Mouse (Mus musculus) embryonic fibroblast, embryonic 13.5 days (primary cell): ENCODE results near the gene Stab2. TPM values are rescaled to one million over a fixed set of nuclear protein-coding genes. Genes with fewer than 3 reads are reported as not detected.
A peak's percentile ranks its signal among the peaks of the same experiment; 100 is the strongest.

ENCODE experiments used
- H3K27ac ChIP-seq: 2 replicates; pipeline ENCODE4 v1.5.1; 2012; ENCODE audit warnings: low read length, control low read depth, inconsistent platforms; ENCODE audit not compliant: insufficient read depth
- H3K4me1 ChIP-seq: 2 replicates; pipeline ENCODE4 v1.6.1; 2011; ENCODE audit warnings: low read length; ENCODE audit not compliant: control insufficient read depth, insufficient read depth
- H3K4me3 ChIP-seq: 2 replicates; pipeline ENCODE4 v1.5.1; 2011; ENCODE audit warnings: mild to moderate bottlenecking, control low read depth, low read length; ENCODE audit not compliant: insufficient read depth
- CTCF ChIP-seq: IDR thresholded peaks from 2 replicates; pipeline ENCODE4 v1.5.1; 2011; ENCODE audit warnings: mild to moderate bottlenecking, control low read depth, low read length, moderate library complexity, borderline replicate concordance; ENCODE audit not compliant: insufficient read depth
- POLR2A ChIP-seq: IDR thresholded peaks from 2 replicates; pipeline ENCODE4 v1.6.1; 2011; ENCODE audit warnings: low read depth, mild to moderate bottlenecking, control low read depth, low read length, moderate library complexity
- polyA plus RNA-seq: library from polyadenylated mRNA; stranded (reverse); fragments of >200 nt; gene quantifications from 2 replicates; pipeline ENCODE4 v1.2.4, GENCODE M21; 2011; ENCODE audit warnings: low read depth; ENCODE audit not compliant: missing spikeins, insufficient read length

The Stab2 gene
- polyA plus RNA-seq, 1 experiment = not detected

GRCm38 (mm10) chr10:86992238-86992976 is 15.4 kb downstream of the Stab2 start:
- no peak for TF ChIP-seq POLR2A
- no peak for TF ChIP-seq CTCF
- no peak overlapping the region for H3K27ac ChIP-seq
- H3K4me1 ChIP-seq = no peaks in the 10 kb centered on the region
- H3K4me3 ChIP-seq = no peak overlapping the region

DNA sequence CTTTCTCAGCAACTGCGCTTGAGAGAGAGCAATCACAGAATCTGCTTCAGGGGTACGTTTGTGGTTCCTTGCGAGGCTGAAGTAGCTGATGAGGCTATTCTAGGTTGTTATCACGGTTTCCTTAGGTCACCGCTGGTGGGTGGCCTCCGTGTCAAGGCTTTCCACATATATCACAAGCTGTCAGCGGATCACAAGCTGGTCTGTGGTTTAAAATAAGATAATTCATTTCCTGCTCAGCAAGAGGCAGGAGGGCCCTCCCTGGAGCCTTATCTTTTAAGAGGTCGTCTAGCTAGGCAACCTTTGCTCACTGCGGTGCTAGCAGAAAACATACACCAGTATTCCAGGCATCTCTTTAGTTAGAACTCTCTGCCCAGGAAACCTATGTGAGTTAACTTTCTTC is 17.2 kb downstream of the Stab2 start:
- no peak overlapping the region for H3K4me3 ChIP-seq
- no peaks in the 10 kb centered on the region for H3K4me1 ChIP-seq
- no peak for TF ChIP-seq POLR2A
- TF ChIP-seq CTCF = no peak
- H3K27ac ChIP-seq = no peak overlapping the region

GRCm38 (mm10) chr10:86989838-86990237 is 18.0 kb downstream of the Stab2 start:
- TF ChIP-seq CTCF (no peak), POLR2A (no peak)
- Histone ChIP-seq H3K4me1 (no peaks in the 10 kb centered on the region), H3K4me3 (no peak overlapping the region), H3K27ac (no peak overlapping the region)

GRCm38 (mm10) chr10:86976001-86976726 is 31.7 kb downstream of the Stab2 start:
- Histone ChIP-seq H3K4me1 (no peaks in the 10 kb centered on the region), H3K4me3 (no peak overlapping the region), H3K27ac (no peak overlapping the region)
- TF ChIP-seq CTCF = no peak
- TF ChIP-seq POLR2A = no peak

DNA sequence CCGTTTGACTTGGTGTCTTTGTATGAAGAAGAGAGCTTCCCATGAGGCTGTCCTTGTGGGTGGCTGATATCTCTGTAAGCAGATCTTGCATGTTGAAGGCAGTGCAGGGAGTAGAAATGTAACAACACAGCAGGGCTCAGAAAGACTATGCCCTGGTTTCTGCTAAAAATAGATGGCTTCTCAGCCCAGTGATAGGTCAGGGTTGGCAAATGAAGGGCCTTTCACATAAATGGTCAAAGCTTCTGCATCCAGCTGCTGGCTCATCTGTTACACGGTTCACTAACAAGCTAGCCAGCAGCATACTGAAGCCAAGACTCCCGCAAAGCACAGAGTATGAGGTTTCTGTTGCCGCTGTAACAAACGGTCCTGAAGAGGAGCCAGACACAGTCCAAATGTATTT is 34.5 kb downstream of the Stab2 start:
- no peak overlapping the region for H3K4me3 ChIP-seq
- no peak overlapping the region for H3K27ac ChIP-seq
- TF ChIP-seq CTCF (no peak), POLR2A (no peak)
- H3K4me1 ChIP-seq = no peaks in the 10 kb centered on the region

DNA sequence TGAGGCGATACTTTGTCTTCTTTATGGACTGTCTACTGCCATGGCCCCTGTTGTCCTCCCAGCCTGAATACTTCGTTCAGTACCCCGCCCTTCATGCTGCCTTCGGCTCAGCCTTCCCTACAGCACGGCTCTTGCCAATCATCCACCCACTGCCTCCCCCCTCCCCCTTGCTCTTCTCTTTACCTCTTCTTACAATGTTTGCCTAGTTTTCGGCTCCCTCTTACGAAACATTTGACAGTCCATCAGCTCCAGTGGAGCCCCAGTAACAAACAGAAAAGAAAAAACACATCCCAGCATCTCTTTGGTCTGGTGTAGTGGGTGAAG is 35.4 kb downstream of the Stab2 start:
- Histone ChIP-seq H3K27ac (no peak overlapping the region), H3K4me1 (no peaks in the 10 kb centered on the region; the same call in 1 of the 2 replicates), H3K4me3 (no peak overlapping the region)
- TF ChIP-seq POLR2A = no peak
- no peak for TF ChIP-seq CTCF

- H3K27ac ChIP-seq = no peak overlapping the region
- no peaks in the 10 kb centered on the region; the same call in 1 of the 2 replicates for H3K4me1 ChIP-seq
- TF ChIP-seq CTCF (peak; percentile 54; the same call in 1 of the 2 replicates), POLR2A (no peak)
- no peak overlapping the region for H3K4me3 ChIP-seq
Observed at GRCm38 (mm10) chr10:86971680-86972502, 35.9 kb downstream of the Stab2 start.

DNA sequence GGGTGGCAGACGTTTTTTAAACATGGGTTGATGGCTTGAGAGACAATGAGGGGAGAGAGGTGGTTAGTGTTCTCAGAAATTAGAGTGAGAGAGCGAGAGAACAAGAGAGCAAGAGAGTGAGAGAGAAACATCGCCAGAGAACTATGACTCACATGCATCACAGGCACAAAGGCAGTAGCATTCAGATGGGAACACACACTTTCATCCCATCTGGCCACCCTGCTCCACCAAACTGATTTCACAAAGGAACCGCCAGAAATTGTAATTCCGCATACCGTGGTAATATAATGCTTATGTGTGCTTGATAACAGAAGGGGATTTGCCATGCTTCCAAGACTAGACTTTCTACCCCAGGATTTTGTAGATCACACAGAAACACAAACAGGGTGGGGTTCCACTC is 38.5 kb downstream of the Stab2 start:
- Histone ChIP-seq H3K4me3 (no peak overlapping the region), H3K4me1 (no peaks in the 10 kb centered on the region; the same call in 1 of the 2 replicates)
- TF ChIP-seq POLR2A (no peak), CTCF (no peak)

GRCm38 (mm10) chr10:86961542-86962466 is 46.0 kb downstream of the Stab2 start:
- Histone ChIP-seq H3K4me1 (no peaks in the 10 kb centered on the region), H3K4me3 (no peak overlapping the region), H3K27ac (no peak overlapping the region)
- TF ChIP-seq POLR2A = no peak
- no peak for TF ChIP-seq CTCF

More for the DNA sequence above, 38.5 kb downstream of the Stab2 start:
- no peak overlapping the region for H3K27ac ChIP-seq
